Mouse (Mus musculus) small intestine, adult 2 months (tissue): ENCODE measurements around the gene Pus10.

Experiments
- CTCF ChIP-seq: fragments of 200-500 bp; IDR thresholded peaks from 2 replicates; pipeline ENCODE4 v1.5.1; 2012; ENCODE audit warnings: low read depth, mild to moderate bottlenecking, control low read depth, inconsistent platforms, low read length, moderate library complexity, mixed read lengths; ENCODE audit not compliant: insufficient replicate concordance, insufficient read length; ENCODE audit errors: extremely low read depth
- POLR2A ChIP-seq: fragments of 200-500 bp; IDR thresholded peaks from 2 replicates; pipeline ENCODE4 v1.6.1; 2012; ENCODE audit warnings: low read depth, mild to moderate bottlenecking, control low read depth, inconsistent platforms, low read length, moderate library complexity

- TF ChIP-seq CTCF (no peak), POLR2A (no peak)
Observed at GRCm38 (mm10) chr11:23701831-23702230, 36.4 kb downstream of the Pus10 start.
